Mouse (Mus musculus) liver, embryonic 11.5 days (tissue): Measurements from ENCODE around the gene Bpifa6. TPM values are rescaled to one million over a fixed set of nuclear protein-coding genes. Genes with fewer than 3 reads are reported as not detected.
A peak's percentile ranks its signal among the peaks of the same experiment; 100 is the strongest.
"Not testable (repeated sequence)": the region's sequence is repeated elsewhere in the genome, so short reads cannot be mapped to it uniquely, and the experiment has no call there.

Experiments
- ATAC-seq: fragments of 200-750 bp; cut with Nextera tagmentation; replicated peaks from 2 replicates; pipeline ENCODE4 v1.8.0; 2017; ENCODE audit warnings: moderate number of reproducible peaks, mild to moderate bottlenecking, moderate TSS enrichment, moderate library complexity; ENCODE audit not compliant: low FRiP score
- DNase-seq: peaks from one replicate; pipeline ENCODE4 v3.0.0-alpha.2; 2017; ENCODE audit warnings: low spot score
- H3K27ac ChIP-seq: fragments of 300-500 bp; sonication (generic); 2 replicates; pipeline ENCODE4 v1.5.1; 2014; ENCODE audit warnings: mild to moderate bottlenecking, low read depth, low read length, control low read depth
- H3K27me3 ChIP-seq: fragments of 300-500 bp; sonication (generic); replicated peaks from 2 replicates; pipeline ENCODE4 v1.6.1; 2014; ENCODE audit warnings: low read length, mixed read lengths; ENCODE audit not compliant: control insufficient read depth, insufficient read depth
- H3K36me3 ChIP-seq: fragments of 300-500 bp; sonication (generic); 2 replicates; pipeline ENCODE4 v1.6.1; 2014; ENCODE audit warnings: mild to moderate bottlenecking, low read length, moderate library complexity, mixed read lengths; ENCODE audit not compliant: control insufficient read depth, insufficient read depth
- H3K4me1 ChIP-seq: fragments of 300-500 bp; sonication (generic); replicated peaks from 2 replicates; pipeline ENCODE4 v1.6.1; 2014; ENCODE audit warnings: low read length, mixed read lengths; ENCODE audit not compliant: control insufficient read depth, insufficient read depth
- H3K4me2 ChIP-seq: fragments of 300-500 bp; sonication (generic); 2 replicates; pipeline ENCODE4 v1.6.1; 2014; ENCODE audit warnings: mild to moderate bottlenecking, control low read depth, moderate library complexity
- H3K4me3 ChIP-seq: fragments of 300-500 bp; sonication (generic); 2 replicates; pipeline ENCODE4 v1.5.1; 2014; ENCODE audit warnings: low read depth, low read length, control low read depth
- H3K9ac ChIP-seq: fragments of 300-500 bp; sonication (generic); 2 replicates; pipeline ENCODE4 v1.6.1; 2014; ENCODE audit warnings: low read depth, low read length, control low read depth
- H3K9me3 ChIP-seq: fragments of 300-500 bp; sonication (generic); 2 replicates; pipeline ENCODE4 v1.6.1; 2016; ENCODE audit warnings: low read length, inconsistent platforms, mixed read lengths; ENCODE audit not compliant: control insufficient read depth
- WGBS: fragments of 180-500 bp; shearing (Covaris S2); extraction: QIAGEN DNeasy Blood & Tissue Kit; methylation state at CpG from one replicate; pipeline ENCODE4 v1.1.7; 2014; 5-methylcytosine and 5-hydroxymethylcytosine counted together
- polyA plus RNA-seq: library from polyadenylated mRNA; unstranded; fragments of >200 nt; fragmentation: Nextera tagmentation; extraction: Ambion mirVana; gene quantifications from 2 replicates; pipeline ENCODE4 v1.2.1, GENCODE M21; 2014

Gene Bpifa6
- polyA plus RNA-seq, 1 experiment from 2014 or later: not detected

DNA sequence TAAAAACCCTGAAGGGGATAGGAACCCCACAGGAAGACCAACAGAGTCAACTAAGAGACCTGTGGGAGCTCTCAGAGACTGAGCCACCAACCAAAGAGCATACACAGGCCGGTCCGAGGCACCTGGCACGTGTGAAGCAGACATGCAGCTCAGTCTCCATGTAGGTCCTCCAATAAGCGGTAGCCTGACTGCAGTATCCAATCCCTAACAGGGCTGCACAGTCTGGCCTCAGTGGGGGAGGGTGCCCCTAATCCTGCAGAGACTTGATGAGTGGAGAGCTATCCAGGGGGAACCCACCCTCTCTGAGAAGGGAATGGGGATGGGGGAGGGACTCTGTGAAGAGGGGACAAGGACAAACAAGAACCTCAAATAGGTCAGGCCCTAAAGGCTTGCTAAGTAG is 31.0 kb downstream of the Bpifa6 start:
- Histone ChIP-seq H3K4me3 (no peak overlapping the region), H3K4me2 (no peak overlapping the region), H3K9ac (no peak overlapping the region), H3K9me3 (no peaks in the 10 kb centered on the region), H3K36me3 (no peaks in the 10 kb centered on the region), H3K4me1 (no peaks in the 10 kb centered on the region), H3K27me3 (no peaks in the 10 kb centered on the region), H3K27ac (no peak overlapping the region)
- DNase-seq (no peak), ATAC-seq (no peak)
- WGBS: 67% methylated on average over 4 of the region's 4 CpGs

GRCm38 (mm10) chr2:154006331-154006730 is 31.6 kb downstream of the Bpifa6 start:
- H3K27me3 ChIP-seq: no peaks in the 10 kb centered on the region
- H3K4me1 ChIP-seq: no peaks in the 10 kb centered on the region
- no peak overlapping the region for H3K27ac ChIP-seq
- H3K9ac ChIP-seq: no peak overlapping the region
- 78% methylated on average over 2 of the region's 2 CpGs for WGBS
- H3K4me2 ChIP-seq: no peak overlapping the region
- no peaks in the 10 kb centered on the region for H3K9me3 ChIP-seq
- ATAC-seq (no peak), DNase-seq (peak; percentile 25)
- H3K36me3 ChIP-seq: no peaks in the 10 kb centered on the region
- H3K4me3 ChIP-seq: no peak overlapping the region

DNA sequence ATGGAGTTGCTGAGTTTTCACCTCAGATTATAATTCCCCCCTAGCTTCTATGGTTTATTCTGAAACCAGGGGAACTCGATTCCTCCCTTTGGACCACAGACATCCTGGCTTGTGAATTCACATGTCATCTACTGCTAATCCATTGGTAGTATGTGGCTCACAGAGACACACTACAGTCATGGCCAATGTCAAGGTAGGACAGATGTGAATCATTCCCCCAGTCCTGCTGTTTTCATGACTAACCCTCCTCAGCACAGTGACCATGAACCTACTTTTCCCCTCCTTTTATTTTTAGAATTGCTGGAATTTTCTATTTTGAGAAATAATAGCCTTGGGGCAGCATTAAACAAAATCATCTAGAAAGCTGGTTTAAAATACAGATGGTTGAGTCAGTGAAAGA is 32.6 kb downstream of the Bpifa6 start:
- DNase-seq: no peak
- ATAC-seq: no peak
- 67% methylated on average over 1 of the region's 1 CpGs for WGBS

DNA sequence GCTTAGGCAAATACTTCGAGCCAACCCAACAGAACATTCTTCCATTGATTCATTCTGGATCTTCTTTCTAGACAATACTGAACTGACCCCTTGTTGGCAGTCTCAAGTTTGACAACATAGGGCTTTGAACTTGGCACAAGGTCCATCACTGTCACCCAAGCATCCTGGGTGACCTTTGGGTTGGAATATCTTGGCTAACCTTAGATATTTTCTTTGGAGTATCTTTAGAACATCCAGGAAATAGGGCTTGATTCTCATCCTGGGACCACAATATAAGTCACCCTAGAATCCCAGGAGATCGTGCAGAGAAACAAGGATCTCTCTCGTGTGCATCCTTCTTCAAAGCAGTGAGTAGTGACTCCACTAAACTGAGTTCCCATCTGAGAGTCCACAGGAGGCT is 33.2 kb downstream of the Bpifa6 start, which contains the start of gene Bpifa2:
Gene Bpifa2 (plus strand): TSS at position 301 of the 400 bp plus-strand sequence.
- H3K27me3 ChIP-seq: no peaks in the 10 kb centered on the region
- ATAC-seq (no peak), DNase-seq (no peak)
- no peak within 1 kb of the TSS for H3K27ac ChIP-seq
- H3K4me1 ChIP-seq: no peaks in the 10 kb centered on the region
- no peaks in the 10 kb centered on the region for H3K36me3 ChIP-seq
- H3K9me3 ChIP-seq: no peaks in the 10 kb centered on the region
- H3K4me2 ChIP-seq: no peak within 1 kb of the TSS
- no peak within 1 kb of the TSS for H3K4me3 ChIP-seq
- 67% methylated on average over 3 of the region's 3 CpGs for WGBS
- H3K9ac ChIP-seq: no peak within 1 kb of the TSS

More for the DNA sequence above, 32.6 kb downstream of the Bpifa6 start:
- Histone ChIP-seq H3K36me3 (no peaks in the 10 kb centered on the region), H3K4me2 (no peak overlapping the region), H3K4me3 (no peak overlapping the region), H3K9me3 (no peaks in the 10 kb centered on the region), H3K4me1 (no peaks in the 10 kb centered on the region), H3K27ac (no peak overlapping the region), H3K27me3 (no peaks in the 10 kb centered on the region), H3K9ac (no peak overlapping the region)

GRCm38 (mm10) chr2:154017990-154018389 is 43.2 kb downstream of the Bpifa6 start:
- H3K4me1 ChIP-seq: no peaks in the 10 kb centered on the region
- no peak overlapping the region for H3K4me2 ChIP-seq
- no peaks in the 10 kb centered on the region for H3K9me3 ChIP-seq
- H3K9ac ChIP-seq: no peak overlapping the region
- H3K27ac ChIP-seq: no peak overlapping the region
- no peaks in the 10 kb centered on the region for H3K36me3 ChIP-seq
- H3K27me3 ChIP-seq: no peaks in the 10 kb centered on the region
- WGBS: 77% methylated on average over 1 of the region's 1 CpGs
- ATAC-seq: no peak
- no peak overlapping the region for H3K4me3 ChIP-seq
- no peak for DNase-seq

DNA sequence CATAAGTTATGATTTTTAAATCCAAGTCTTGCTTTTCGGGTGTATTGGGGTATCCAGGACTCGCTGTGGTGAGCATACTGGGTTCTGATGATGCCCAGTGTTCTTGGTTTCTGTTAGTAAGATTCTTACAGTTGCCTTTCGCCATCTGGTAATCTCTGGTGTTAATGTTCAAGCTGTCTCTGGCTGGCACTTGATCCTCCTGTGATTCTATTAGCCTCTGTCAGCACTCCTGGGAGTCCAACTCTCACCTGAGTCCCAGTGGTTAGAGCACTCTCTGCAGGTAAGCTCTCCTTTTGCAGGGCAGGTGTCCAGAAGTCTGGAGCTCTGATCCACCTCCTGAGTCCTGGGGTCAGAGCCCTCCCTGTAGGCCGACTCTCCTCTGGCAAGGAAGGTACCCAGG is 49.9 kb downstream of the Bpifa6 start:
- not testable (repeated sequence) for H3K27ac ChIP-seq, H3K36me3 ChIP-seq, H3K9me3 ChIP-seq, ATAC-seq, H3K9ac ChIP-seq, H3K27me3 ChIP-seq, H3K4me2 ChIP-seq, DNase-seq, H3K4me1 ChIP-seq, H3K4me3 ChIP-seq
- 79% methylated on average over 4 of the region's 4 CpGs for WGBS

DNA sequence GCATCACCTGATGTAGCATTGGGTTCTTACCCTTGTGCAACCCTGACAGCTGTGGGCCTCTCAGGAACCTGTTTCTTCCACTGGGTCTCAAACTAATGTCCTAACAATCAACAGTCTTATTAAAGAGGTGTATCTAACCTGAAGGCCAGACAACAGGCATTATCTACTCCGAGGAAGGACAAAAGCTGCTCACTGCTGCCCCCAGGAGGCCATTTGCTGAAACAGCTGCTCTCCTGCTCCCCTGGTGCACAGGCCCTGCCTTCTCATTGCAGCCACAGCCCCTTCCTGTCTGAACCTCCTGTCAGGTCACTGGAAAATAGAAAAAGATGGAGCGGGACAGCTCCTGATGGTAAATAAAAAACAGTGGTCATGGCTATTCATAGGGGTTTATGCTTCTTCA is 64.2 kb downstream of the Bpifa6 start:
- 56% methylated on average over 2 of the region's 2 CpGs for WGBS
- H3K9me3 ChIP-seq: no peaks in the 10 kb centered on the region
- H3K4me3 ChIP-seq: no peak overlapping the region
- no peak overlapping the region for H3K27ac ChIP-seq
- no peaks in the 10 kb centered on the region for H3K27me3 ChIP-seq
- DNase-seq (no peak), ATAC-seq (no peak)
- no peaks in the 10 kb centered on the region for H3K36me3 ChIP-seq
- no peak overlapping the region for H3K9ac ChIP-seq
- no peak overlapping the region for H3K4me2 ChIP-seq
- H3K4me1 ChIP-seq: no peaks in the 10 kb centered on the region

GRCm38 (mm10) chr2:154044743-154045142 is 70.0 kb downstream of the Bpifa6 start:
- H3K36me3 ChIP-seq: no peaks in the 10 kb centered on the region
- DNase-seq: no peak
- no peak for ATAC-seq
- H3K9ac ChIP-seq: no peak overlapping the region
- H3K4me3 ChIP-seq: no peak overlapping the region
- no peak overlapping the region for H3K4me2 ChIP-seq
- no peaks in the 10 kb centered on the region for H3K4me1 ChIP-seq
- WGBS: 68% methylated on average over 3 of the region's 3 CpGs
- H3K27ac ChIP-seq: no peak overlapping the region
- no peaks in the 10 kb centered on the region for H3K9me3 ChIP-seq
- no peaks in the 10 kb centered on the region for H3K27me3 ChIP-seq
